Mouse (Mus musculus): Measurements from ENCODE around the gene Nat8f1.
"Not testable (repeated sequence)": the region's sequence is repeated elsewhere in the genome, so short reads cannot be mapped to it uniquely, and the experiment has no call there.

The Nat8f1 gene

GRCm38 (mm10) chr6:85906911-85907351, 8.6 kb downstream of the Nat8f1 start:
- not testable (repeated sequence) for DNase-seq (ENCODE audit: low read depth, low spot score)

GRCm38 (mm10) chr6:85904642-85905061, 10.8 kb downstream of the Nat8f1 start, which contains the start of gene Nat8f4:
TSS of gene Nat8f4 (minus strand) at chr6:85904884.
- not testable (repeated sequence) for DNase-seq (ENCODE audit: low read depth, low spot score)

DNA sequence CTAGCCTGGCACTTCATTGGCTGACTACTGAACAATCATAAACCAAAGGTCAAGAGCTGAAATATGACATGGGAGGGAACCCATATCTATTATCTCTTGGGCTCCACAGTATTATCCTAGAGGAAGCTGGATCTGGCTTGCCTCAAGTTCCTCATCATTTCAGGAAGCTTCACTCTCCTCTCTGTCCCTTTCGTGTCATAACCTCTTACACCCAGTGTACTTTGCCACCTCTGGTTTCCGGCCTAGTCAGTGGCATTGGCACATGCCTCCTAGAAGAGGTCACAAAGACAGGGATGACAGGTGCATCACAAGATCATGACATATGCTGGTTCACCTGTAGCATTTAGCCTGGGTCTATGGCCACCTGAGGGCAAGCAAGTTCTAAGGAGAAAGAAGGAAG, 13.2 kb downstream of the Nat8f1 start:
- no peak for DNase-seq (ENCODE audit: low read depth, low spot score)

- DNase-seq (ENCODE audit: low read depth, low spot score), result not testable (repeated sequence)
Measured at GRCm38 (mm10) chr6:85898596-85899475, 16.7 kb downstream of the Nat8f1 start.

DNA sequence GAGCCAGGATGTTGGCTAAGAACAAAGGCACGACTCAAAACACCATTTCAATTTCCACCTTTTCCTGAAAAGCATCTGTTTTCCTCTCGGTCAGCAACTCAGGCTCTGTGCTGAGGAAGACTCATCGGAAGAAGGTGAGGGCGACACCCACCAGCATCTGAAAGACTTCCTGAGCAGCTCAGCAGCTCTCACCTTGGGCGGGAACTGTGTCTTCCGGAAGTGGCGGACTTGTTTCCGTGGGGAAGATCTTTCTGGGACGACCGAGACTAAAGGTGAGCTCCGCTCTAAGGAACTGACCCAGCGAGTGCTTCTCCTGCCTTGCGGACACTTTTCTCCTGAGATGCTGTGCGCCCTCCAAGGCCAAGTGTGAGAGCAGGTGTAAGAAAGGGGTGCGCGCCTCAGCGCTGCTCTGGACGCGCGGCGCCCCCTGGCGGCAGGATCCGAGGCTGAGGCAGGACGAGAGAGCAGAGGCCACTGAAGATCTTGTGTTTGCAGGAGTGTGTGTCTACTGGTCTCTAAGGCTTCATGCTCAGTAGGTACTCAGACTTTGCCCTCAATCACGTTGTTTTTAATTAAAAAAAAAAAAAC, 20.3 kb downstream of the Nat8f1 start:
- DNase-seq (ENCODE audit: low read depth, low spot score), result not testable (repeated sequence)

DNA sequence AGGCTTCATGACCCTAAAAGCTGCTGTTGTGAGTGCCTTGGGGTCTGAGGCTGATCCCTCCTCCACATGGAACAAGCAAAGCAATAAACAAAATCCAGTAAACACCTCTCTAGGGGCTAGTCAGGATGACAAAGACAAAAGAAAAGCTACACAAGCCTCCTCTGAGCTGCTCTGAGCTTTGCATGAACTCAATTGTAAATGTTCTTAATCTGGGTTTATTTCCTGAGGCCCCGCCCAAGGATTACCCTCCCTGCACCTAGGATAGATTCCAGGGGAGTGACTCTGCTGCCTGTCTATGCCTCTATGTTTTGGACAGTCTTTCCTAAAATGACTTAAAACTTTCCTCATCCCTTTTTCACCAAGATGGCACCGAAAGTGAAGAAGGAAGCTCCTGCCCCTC, 26.5 kb downstream of the Nat8f1 start:
- no peak for DNase-seq (ENCODE audit: low read depth, low spot score)

DNA sequence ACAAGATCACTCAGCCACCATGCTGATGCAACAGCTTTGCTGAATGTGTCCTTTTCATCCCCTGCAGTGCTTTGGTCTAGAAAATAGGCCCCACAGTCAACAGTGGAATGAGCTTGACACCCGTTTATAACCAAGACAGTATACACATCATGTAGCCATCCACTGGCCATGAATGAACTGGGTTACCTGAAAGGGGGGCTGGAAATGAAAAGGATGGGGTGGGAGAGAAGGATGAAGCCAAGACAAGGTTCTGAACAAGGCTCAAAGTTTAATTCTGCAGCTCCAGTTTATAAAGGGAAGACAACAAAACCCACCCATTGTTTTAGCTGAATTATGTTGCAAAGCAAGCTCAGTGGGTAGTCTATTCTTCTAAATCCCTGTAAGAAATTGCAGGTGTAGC, 31.2 kb downstream of the Nat8f1 start:
- DNase-seq (ENCODE audit: low read depth, low spot score), result no peak

DNA sequence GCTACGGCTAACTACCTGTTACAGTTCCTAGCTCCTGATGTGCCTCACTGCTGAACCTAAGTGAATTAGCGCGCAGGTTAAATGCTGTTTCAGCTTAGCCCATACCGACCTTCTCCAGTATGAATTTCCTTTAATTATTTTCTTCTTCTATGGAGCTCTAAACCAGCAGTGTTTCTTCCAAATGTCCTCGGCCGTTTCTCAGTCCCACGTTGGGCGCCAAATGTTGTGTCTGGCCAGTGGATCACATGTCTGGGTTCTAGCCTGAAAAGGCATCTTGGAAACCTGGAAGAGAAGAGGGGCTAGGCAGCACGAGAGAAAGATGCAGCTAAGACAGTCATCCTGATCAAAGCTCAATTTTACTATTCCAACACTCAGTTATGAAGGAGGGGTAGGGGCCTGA, 32.2 kb downstream of the Nat8f1 start:
- not testable (repeated sequence) for DNase-seq (ENCODE audit: low read depth, low spot score)

- not testable (repeated sequence) for DNase-seq (ENCODE audit: low read depth, low spot score)
Measured at GRCm38 (mm10) chr6:85869006-85869405, 46.5 kb downstream of the Nat8f1 start, which contains the start of gene Nat8f2. TSS of gene Nat8f2 (minus strand) at chr6:85869158.

GRCm38 (mm10) chr6:85867726-85868690, 47.5 kb downstream of the Nat8f1 start:
- no peak for DNase-seq (ENCODE audit: low read depth, low spot score)

DNA sequence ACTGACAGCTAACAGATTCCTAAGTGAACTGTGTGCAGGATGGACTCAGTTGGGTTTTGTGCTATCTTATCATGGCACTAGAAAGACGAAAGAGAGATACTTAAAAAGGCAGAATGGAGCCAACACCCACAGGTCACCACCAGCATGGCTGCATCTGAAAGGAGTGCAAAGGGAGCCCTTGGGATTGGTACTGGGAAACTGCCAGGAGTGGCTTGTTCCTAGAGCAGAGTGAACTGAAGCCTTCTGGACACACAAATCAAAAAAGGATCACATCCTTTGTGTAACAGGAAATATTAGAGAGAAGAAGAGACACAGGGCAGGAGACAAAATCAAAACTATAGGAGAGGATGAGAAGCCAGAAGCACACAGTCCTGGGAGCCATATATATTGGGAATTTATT, 48.5 kb downstream of the Nat8f1 start:
- DNase-seq (ENCODE audit: low read depth, low spot score), result not testable (repeated sequence)

- DNase-seq (ENCODE audit: low read depth, low spot score), result not testable (repeated sequence)
Measured at GRCm38 (mm10) chr6:85866166-85866565, 49.3 kb downstream of the Nat8f1 start.

GRCm38 (mm10) chr6:85864900-85865639, 50.4 kb downstream of the Nat8f1 start:
- not testable (repeated sequence) for DNase-seq (ENCODE audit: low read depth, low spot score)

DNA sequence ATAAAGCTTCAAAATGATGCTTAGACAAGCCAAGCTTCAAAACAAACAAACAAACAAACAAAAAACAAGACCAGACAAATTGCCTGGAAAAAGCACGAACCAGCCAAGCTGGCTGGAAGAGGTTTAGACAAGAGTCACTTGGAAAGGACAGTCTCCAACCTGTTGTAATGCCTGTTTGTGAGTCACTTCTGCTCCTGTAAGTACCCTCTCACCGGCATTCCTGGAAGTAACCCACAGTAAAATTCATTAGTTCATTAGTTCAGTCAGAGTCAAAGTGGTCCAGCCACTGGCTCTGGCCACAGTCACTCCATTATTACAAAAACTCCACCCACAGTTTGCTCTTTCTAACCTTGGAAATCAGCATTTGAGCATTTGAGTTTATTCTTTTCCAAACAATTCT, 51.6 kb downstream of the Nat8f1 start:
- no peak for DNase-seq (ENCODE audit: low read depth, low spot score)

DNA sequence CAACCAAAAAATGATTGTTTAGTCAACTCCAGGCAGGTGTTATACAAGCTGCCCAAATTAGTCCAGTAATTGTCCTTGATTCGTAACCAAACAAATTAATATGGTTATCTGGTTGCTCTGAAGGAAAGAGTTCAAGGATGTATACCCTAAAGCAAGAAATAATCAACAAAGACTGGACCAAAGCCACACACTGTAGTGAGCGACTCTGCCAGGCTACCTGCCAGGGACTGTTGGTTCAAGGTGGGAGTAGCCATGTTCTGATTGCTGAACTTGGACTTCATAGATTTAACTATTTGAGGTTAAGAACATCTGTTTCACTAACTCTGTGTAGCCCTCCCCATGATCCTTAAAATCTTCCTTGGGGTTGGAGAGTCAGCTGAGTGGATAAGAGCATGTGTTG, 52.4 kb downstream of the Nat8f1 start:
- no peak for DNase-seq (ENCODE audit: low read depth, low spot score)

DNA sequence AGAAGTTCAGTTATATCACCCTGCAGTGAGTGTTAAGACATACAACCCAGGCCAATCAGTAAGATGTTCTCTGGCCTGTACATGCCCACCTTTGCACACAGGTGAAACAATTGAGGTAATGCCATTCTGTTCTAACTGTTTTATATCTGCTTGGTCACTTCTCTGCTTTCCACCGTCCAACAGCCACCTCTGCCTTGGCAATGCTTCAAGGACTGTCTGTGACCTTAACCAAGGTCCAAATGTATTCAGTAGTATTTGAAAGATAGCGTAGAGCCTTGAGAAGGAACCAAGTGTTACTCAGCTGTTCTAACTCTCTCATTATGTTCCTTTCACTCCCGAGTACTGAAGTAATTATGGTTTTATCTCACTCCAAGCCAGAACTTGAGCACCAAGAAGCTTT, 52.9 kb downstream of the Nat8f1 start:
- no peak for DNase-seq (ENCODE audit: low read depth, low spot score)

DNA sequence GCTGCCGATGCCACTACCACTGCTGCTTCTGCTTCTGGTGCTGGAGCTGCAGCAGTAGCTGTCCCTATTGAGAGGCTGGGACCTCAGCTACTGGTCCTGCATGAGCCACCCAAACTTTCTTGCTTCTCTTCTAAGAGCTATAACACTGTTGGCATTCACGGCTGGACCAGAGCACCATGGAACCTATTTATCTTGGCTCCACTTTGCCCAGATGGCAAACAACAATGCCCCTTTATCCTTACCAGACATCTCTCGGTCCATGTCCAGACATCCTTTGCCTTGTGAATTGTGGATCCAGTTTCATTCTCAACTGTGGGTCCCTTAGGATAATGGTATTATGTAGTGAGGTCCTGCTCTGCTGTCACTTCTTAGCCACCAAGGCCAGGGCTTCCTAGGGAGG, 54.2 kb downstream of the Nat8f1 start:
- DNase-seq (ENCODE audit: low read depth, low spot score), result no peak
